Mouse (Mus musculus): ENCODE measurements around the gene Pi4kb. TPM values are rescaled to one million over a fixed set of nuclear protein-coding genes. Genes with fewer than 3 reads are reported as not detected.
A peak's percentile ranks its signal among the peaks of the same experiment; 100 is the strongest.
"Not testable (repeated sequence)": the region's sequence is repeated elsewhere in the genome, so short reads cannot be mapped to it uniquely, and the experiment has no call there.

Gene Pi4kb
- polyA plus RNA-seq, 1 experiment from 2014 or later, result 11.6 TPM

GRCm38 (mm10) chr3:95016532-95017056 is 42.1 kb downstream of the Pi4kb start:
- WGBS (ENCODE audit: insufficient replicate concordance), result 3% methylated on average over 21 of the region's 21 CpGs
- peak overlapping the region; percentile 83 for H3K4me3 ChIP-seq (ENCODE audit: low read depth, low read length)
- peaks cover 3% of the 10 kb centered on the region; the same call in 1 of the 2 replicates for H3K36me3 ChIP-seq (ENCODE audit: control insufficient read depth, insufficient read depth)
- H3K9ac ChIP-seq (ENCODE audit: low read depth, low read length), result peak overlapping the region; percentile 72
- peak overlapping the region; percentile 98 for H3K27ac ChIP-seq (ENCODE audit: low read length)
- peaks cover 19% of the 10 kb centered on the region for H3K4me1 ChIP-seq (ENCODE audit: control insufficient read depth, low read depth, low read length)
- H3K9me3 ChIP-seq (replicated peaks; ENCODE audit: control insufficient read depth, low read length), result no peaks in the 10 kb centered on the region
- no peak for ATAC-seq (ENCODE audit: low read depth)
- H3K4me2 ChIP-seq (ENCODE audit: low read depth, low read length), result peak overlapping the region; percentile 85
- H3K27me3 ChIP-seq (ENCODE audit: control insufficient read depth, insufficient read depth, low read depth, low read length), result no peaks in the 10 kb centered on the region

- Histone ChIP-seq H3K4me2 (ENCODE audit: low read depth, low read length) (no peak overlapping the region), H3K4me3 (ENCODE audit: low read depth, low read length) (no peak overlapping the region), H3K4me1 (ENCODE audit: control insufficient read depth, low read depth, low read length) (peaks cover 13% of the 10 kb centered on the region), H3K9ac (ENCODE audit: low read depth, low read length) (no peak overlapping the region), H3K27ac (ENCODE audit: low read length) (no peak overlapping the region), H3K9me3 (replicated peaks; ENCODE audit: control insufficient read depth, low read length) (no peaks in the 10 kb centered on the region), H3K27me3 (ENCODE audit: control insufficient read depth, insufficient read depth, low read depth, low read length) (no peaks in the 10 kb centered on the region), H3K36me3 (ENCODE audit: control insufficient read depth, insufficient read depth) (no peaks in the 10 kb centered on the region)
- 80% methylated on average over 2 of the region's 2 CpGs for WGBS (ENCODE audit: insufficient replicate concordance)
- ATAC-seq (ENCODE audit: low read depth), result no peak
These were observed 44.2 kb downstream of the Pi4kb start for GRCm38 (mm10) chr3:95018741-95019140.

- not testable (repeated sequence) for H3K27ac ChIP-seq (ENCODE audit: low read length); H3K9ac ChIP-seq (ENCODE audit: low read depth, low read length); H3K4me2 ChIP-seq (ENCODE audit: low read depth, low read length); H3K9me3 ChIP-seq (replicated peaks; ENCODE audit: control insufficient read depth, low read length); H3K27me3 ChIP-seq (ENCODE audit: control insufficient read depth, insufficient read depth, low read depth, low read length); ATAC-seq (ENCODE audit: low read depth); H3K4me3 ChIP-seq (ENCODE audit: low read depth, low read length); H3K36me3 ChIP-seq (ENCODE audit: control insufficient read depth, insufficient read depth)
- H3K4me1 ChIP-seq (ENCODE audit: control insufficient read depth, low read depth, low read length), result peaks cover 17% of the 10 kb centered on the region
- 83% methylated on average over 5 of the region's 5 CpGs for WGBS (ENCODE audit: insufficient replicate concordance)
These were observed 46.4 kb downstream of the Pi4kb start for GRCm38 (mm10) chr3:95020956-95021355.

GRCm38 (mm10) chr3:95024551-95024950 is 50.0 kb downstream of the Pi4kb start:
- H3K9ac ChIP-seq (ENCODE audit: low read depth, low read length), result no peak overlapping the region
- H3K4me2 ChIP-seq (ENCODE audit: low read depth, low read length), result no peak overlapping the region

DNA sequence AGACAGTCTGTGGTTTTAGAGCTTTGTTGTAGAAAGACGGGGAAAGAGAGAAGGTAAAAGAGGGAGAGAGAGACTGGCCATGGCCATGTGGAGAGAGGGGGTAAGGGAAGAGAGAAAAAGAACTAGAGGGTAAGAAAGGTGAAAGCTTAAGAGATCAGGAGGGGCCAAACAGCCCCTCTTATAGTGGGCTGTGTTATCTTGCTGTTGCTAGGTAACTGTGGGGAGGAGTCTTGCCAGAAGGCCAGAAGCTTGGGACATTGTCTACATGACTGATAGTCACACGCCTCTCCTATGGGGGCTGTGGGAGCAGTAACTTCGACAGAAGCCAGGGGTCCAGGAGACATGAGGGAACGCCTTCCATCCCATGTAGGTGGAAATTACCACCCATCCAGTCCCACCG is 50.7 kb downstream of the Pi4kb start:
- H3K27ac ChIP-seq (ENCODE audit: low read length), result no peak overlapping the region
- H3K4me3 ChIP-seq (ENCODE audit: low read depth, low read length), result no peak overlapping the region
- no peak for ATAC-seq (ENCODE audit: low read depth)
- no peaks in the 10 kb centered on the region; the same call in 1 of the 2 replicates for H3K36me3 ChIP-seq (ENCODE audit: control insufficient read depth, insufficient read depth)
- WGBS (ENCODE audit: insufficient replicate concordance), result 32% methylated on average over 5 of the region's 5 CpGs
- no peaks in the 10 kb centered on the region for H3K27me3 ChIP-seq (ENCODE audit: control insufficient read depth, insufficient read depth, low read depth, low read length)
- no peaks in the 10 kb centered on the region for H3K9me3 ChIP-seq (replicated peaks; ENCODE audit: control insufficient read depth, low read length)
- H3K4me1 ChIP-seq (ENCODE audit: control insufficient read depth, low read depth, low read length), result peaks cover 20% of the 10 kb centered on the region
- H3K4me2 ChIP-seq (ENCODE audit: low read depth, low read length), result no peak overlapping the region
- no peak overlapping the region for H3K9ac ChIP-seq (ENCODE audit: low read depth, low read length)

More at GRCm38 (mm10) chr3:95024551-95024950, 50.0 kb downstream of the Pi4kb start:
- H3K4me1 ChIP-seq (ENCODE audit: control insufficient read depth, low read depth, low read length), result peaks cover 20% of the 10 kb centered on the region
- no peak overlapping the region for H3K4me3 ChIP-seq (ENCODE audit: low read depth, low read length)
- H3K27ac ChIP-seq (ENCODE audit: low read length), result no peak overlapping the region
- no peaks in the 10 kb centered on the region for H3K27me3 ChIP-seq (ENCODE audit: control insufficient read depth, insufficient read depth, low read depth, low read length)
- H3K36me3 ChIP-seq (ENCODE audit: control insufficient read depth, insufficient read depth), result no peaks in the 10 kb centered on the region
- WGBS (ENCODE audit: insufficient replicate concordance), result 42% methylated on average over 11 of the region's 11 CpGs
- 0 out of 2 replicates have a peak, but pooled peaks have one; percentile 10 for ATAC-seq (ENCODE audit: low read depth)
- H3K9me3 ChIP-seq (replicated peaks; ENCODE audit: control insufficient read depth, low read length), result no peaks in the 10 kb centered on the region

DNA sequence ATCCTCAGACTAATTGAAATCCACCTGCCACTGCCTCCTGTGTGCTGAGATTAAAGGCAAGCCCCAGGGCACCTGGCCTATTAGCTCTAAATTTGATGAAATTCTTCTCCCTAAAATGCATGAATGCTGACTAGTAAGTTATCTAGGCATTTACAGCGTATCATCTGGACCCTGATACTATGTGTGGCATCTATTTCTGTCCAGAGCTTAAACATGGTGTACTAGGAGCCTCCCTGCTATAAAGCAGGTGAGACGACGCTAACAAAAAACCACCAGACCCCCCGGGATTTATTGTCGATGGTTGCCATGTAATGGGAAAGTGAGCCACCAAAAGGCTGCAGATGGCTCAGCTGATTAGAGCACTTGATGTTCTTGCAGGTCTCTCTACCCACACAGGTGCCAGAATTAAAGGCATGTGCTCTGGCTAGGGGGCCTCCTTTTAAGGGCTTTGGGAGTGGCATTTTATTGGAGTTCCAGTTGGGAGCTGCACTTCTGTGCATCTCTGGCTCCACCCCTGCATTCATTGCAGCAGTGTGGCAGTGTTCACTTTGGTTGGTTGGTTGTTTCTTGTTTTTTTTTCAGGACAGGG is 52.6 kb downstream of the Pi4kb start:
- no peak for ATAC-seq (ENCODE audit: low read depth)
- no peak overlapping the region for H3K27ac ChIP-seq (ENCODE audit: low read length)

GRCm38 (mm10) chr3:95027701-95028100 is 53.2 kb downstream of the Pi4kb start:
- Histone ChIP-seq H3K4me1 (ENCODE audit: control insufficient read depth, low read depth, low read length) (peaks cover 20% of the 10 kb centered on the region), H3K9ac (ENCODE audit: low read depth, low read length) (no peak overlapping the region), H3K9me3 (replicated peaks; ENCODE audit: control insufficient read depth, low read length) (no peaks in the 10 kb centered on the region), H3K36me3 (ENCODE audit: control insufficient read depth, insufficient read depth) (peaks cover 17% of the 10 kb centered on the region), H3K4me2 (ENCODE audit: low read depth, low read length) (no peak overlapping the region), H3K27ac (ENCODE audit: low read length) (no peak overlapping the region), H3K4me3 (ENCODE audit: low read depth, low read length) (no peak overlapping the region), H3K27me3 (ENCODE audit: control insufficient read depth, insufficient read depth, low read depth, low read length) (no peaks in the 10 kb centered on the region)
- WGBS (ENCODE audit: insufficient replicate concordance), result 20% methylated on average over 5 of the region's 5 CpGs
- ATAC-seq (ENCODE audit: low read depth), result 0 out of 2 replicates have a peak, but pooled peaks have one; percentile 10

More for the DNA sequence above, 52.6 kb downstream of the Pi4kb start:
- no peak overlapping the region for H3K4me3 ChIP-seq (ENCODE audit: low read depth, low read length)
- H3K9ac ChIP-seq (ENCODE audit: low read depth, low read length), result no peak overlapping the region
- H3K9me3 ChIP-seq (replicated peaks; ENCODE audit: control insufficient read depth, low read length), result no peaks in the 10 kb centered on the region
- no peak overlapping the region for H3K4me2 ChIP-seq (ENCODE audit: low read depth, low read length)
- peaks cover 13% of the 10 kb centered on the region for H3K36me3 ChIP-seq (ENCODE audit: control insufficient read depth, insufficient read depth)
- WGBS (ENCODE audit: insufficient replicate concordance), result 49% methylated on average over 5 of the region's 5 CpGs
- H3K4me1 ChIP-seq (ENCODE audit: control insufficient read depth, low read depth, low read length), result peaks cover 20% of the 10 kb centered on the region
- H3K27me3 ChIP-seq (ENCODE audit: control insufficient read depth, insufficient read depth, low read depth, low read length), result no peaks in the 10 kb centered on the region

DNA sequence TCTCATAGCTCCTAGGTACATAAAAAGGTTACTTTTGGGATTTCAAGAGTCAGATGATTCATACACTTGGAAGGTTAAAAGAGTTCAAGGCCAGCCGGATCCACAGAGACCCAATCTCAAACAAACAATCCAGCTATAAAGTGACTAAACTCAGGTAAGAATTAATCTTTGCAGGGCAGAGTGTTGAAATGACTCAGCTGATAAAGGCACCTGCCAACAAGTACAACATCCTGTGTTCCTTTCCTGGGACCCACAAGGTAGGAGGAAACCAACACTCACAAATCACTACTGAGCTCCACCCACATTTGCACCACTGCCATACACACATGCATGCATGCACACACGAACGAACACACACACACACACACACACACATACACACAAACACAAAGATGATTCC is 54.1 kb downstream of the Pi4kb start:
- WGBS (ENCODE audit: insufficient replicate concordance), result 60% methylated on average over 3 of the region's 3 CpGs

GRCm38 (mm10) chr3:95029291-95029827 is 54.8 kb downstream of the Pi4kb start:
- WGBS (ENCODE audit: insufficient replicate concordance), result 54% methylated on average over 3 of the region's 3 CpGs
- peaks cover 32% of the 10 kb centered on the region for H3K36me3 ChIP-seq (ENCODE audit: control insufficient read depth, insufficient read depth)
- not testable (repeated sequence) for H3K27ac ChIP-seq (ENCODE audit: low read length); H3K4me2 ChIP-seq (ENCODE audit: low read depth, low read length); H3K9ac ChIP-seq (ENCODE audit: low read depth, low read length); H3K9me3 ChIP-seq (replicated peaks; ENCODE audit: control insufficient read depth, low read length); ATAC-seq (ENCODE audit: low read depth); H3K4me3 ChIP-seq (ENCODE audit: low read depth, low read length); H3K27me3 ChIP-seq (ENCODE audit: control insufficient read depth, insufficient read depth, low read depth, low read length)
- peaks cover 20% of the 10 kb centered on the region for H3K4me1 ChIP-seq (ENCODE audit: control insufficient read depth, low read depth, low read length)

More for the DNA sequence above, 54.1 kb downstream of the Pi4kb start:
- peaks cover 26% of the 10 kb centered on the region for H3K36me3 ChIP-seq (ENCODE audit: control insufficient read depth, insufficient read depth)
- peaks cover 20% of the 10 kb centered on the region for H3K4me1 ChIP-seq (ENCODE audit: control insufficient read depth, low read depth, low read length)
- no peak overlapping the region for H3K4me3 ChIP-seq (ENCODE audit: low read depth, low read length)
- H3K27me3 ChIP-seq (ENCODE audit: control insufficient read depth, insufficient read depth, low read depth, low read length), result no peaks in the 10 kb centered on the region
- no peak overlapping the region for H3K9ac ChIP-seq (ENCODE audit: low read depth, low read length)
- no peak for ATAC-seq (ENCODE audit: low read depth)
- H3K4me2 ChIP-seq (ENCODE audit: low read depth, low read length), result no peak overlapping the region
- H3K9me3 ChIP-seq (replicated peaks; ENCODE audit: control insufficient read depth, low read length), result no peaks in the 10 kb centered on the region
- no peak overlapping the region for H3K27ac ChIP-seq (ENCODE audit: low read length)

All from liver, embryonic 16.5 days (tissue).